Mouse (Mus musculus) MEL (cell line): ENCODE measurements around the gene Gm4792.

Source experiments
- CHD1 ChIP-seq: IDR thresholded peaks from 2 replicates; pipeline ENCODE4 v1.6.1; 2012; ENCODE audit warnings: low read depth, mild to moderate bottlenecking, inconsistent platforms, low read length, improper control_type of control experiment
- CTCF ChIP-seq, 3 experiments: IDR thresholded peaks in 2 of 3; conservative IDR thresholded peaks in 1 of 3; 2 replicates each; pipeline ENCODE4 v1.5.1; 2011 to 2012; ENCODE audit warnings: low read length in 3 of 3, low read depth in 2 of 3, mild to moderate bottlenecking in 2 of 3, improper control_type of control experiment in 1 of 3, inconsistent platforms in 1 of 3, mixed read lengths in 1 of 3, moderate library complexity in 1 of 3; ENCODE audit not compliant: control insufficient read depth in 1 of 3, insufficient read depth in 1 of 3, poor library complexity in 1 of 3, severe bottlenecking in 1 of 3
- EP300 ChIP-seq, 2 experiments: IDR thresholded peaks; 2 replicates each; pipeline ENCODE4 v1.6.1; 2011; ENCODE audit warnings: improper control_type of control experiment in 2 of 2, low read length in 2 of 2, low read depth in 1 of 2, mild to moderate bottlenecking in 1 of 2
- ETS1 ChIP-seq: IDR thresholded peaks from 2 replicates; pipeline ENCODE4 v1.6.1; 2012; ENCODE audit warnings: low read depth, mild to moderate bottlenecking, inconsistent platforms, low read length, improper control_type of control experiment, moderate library complexity
- NRF1 ChIP-seq: IDR thresholded peaks from 2 replicates; pipeline ENCODE4 v1.6.1; 2014; ENCODE audit warnings: low read depth, mild to moderate bottlenecking, inconsistent platforms, low read length, improper control_type of control experiment, moderate library complexity; ENCODE audit not compliant: poor library complexity, insufficient read depth, severe bottlenecking
- POLR2A ChIP-seq, 2 experiments: IDR thresholded peaks; 2 replicates each; pipeline ENCODE4 v1.6.1; 2011 to 2012; ENCODE audit warnings: low read length in 2 of 2, mild to moderate bottlenecking in 2 of 2, control low read depth in 1 of 2, improper control_type of control experiment in 1 of 2, low read depth in 1 of 2, moderate library complexity in 1 of 2; ENCODE audit not compliant: control insufficient read depth in 1 of 2, insufficient read depth in 1 of 2, poor library complexity in 1 of 2
- SMC3 ChIP-seq: IDR thresholded peaks from 2 replicates; pipeline ENCODE4 v1.6.1; 2011; ENCODE audit warnings: low read depth, low read length, improper control_type of control experiment
- TAL1 ChIP-seq: IDR thresholded peaks from 2 replicates; pipeline ENCODE4 v1.6.1; 2012; ENCODE audit warnings: mild to moderate bottlenecking, inconsistent platforms, low read length, moderate library complexity, mixed read lengths
- UBTF ChIP-seq: IDR thresholded peaks from 2 replicates; pipeline ENCODE4 v1.6.1; 2012; ENCODE audit warnings: low read depth, mild to moderate bottlenecking, inconsistent platforms, low read length, improper control_type of control experiment, moderate library complexity, borderline replicate concordance; ENCODE audit not compliant: insufficient read depth
- USF1 ChIP-seq: IDR thresholded peaks from 2 replicates; pipeline ENCODE4 v1.6.1; 2014; ENCODE audit warnings: low read depth, mild to moderate bottlenecking, inconsistent platforms, low read length, improper control_type of control experiment, moderate library complexity
- ZMIZ1 ChIP-seq: IDR thresholded peaks from 2 replicates; pipeline ENCODE4 v1.6.1; 2012; ENCODE audit warnings: low read depth, mild to moderate bottlenecking, inconsistent platforms, low read length, improper control_type of control experiment, moderate library complexity

DNA sequence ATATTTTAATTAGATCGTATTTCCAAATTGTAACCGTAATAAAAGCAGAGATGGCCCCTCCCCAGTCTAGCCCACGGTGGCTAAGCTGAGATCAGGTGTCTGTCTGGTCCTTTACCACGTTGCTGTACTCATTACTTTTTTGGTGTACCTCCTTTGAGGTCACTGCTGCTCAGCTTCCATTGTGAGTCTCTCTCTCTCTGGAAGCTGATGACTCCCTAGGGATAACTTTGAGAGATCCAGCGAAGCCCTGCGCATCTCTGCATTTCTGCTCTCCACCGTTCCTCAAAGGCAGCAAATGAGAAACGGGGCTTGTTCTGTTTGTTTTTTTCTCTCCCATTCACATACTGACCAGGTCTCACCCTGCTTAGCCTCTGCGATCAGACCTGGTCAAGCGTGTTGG is 36.5 kb upstream of the Gm4792 start:
- no peak for TF ChIP-seq POLR2A (IDR thresholded peaks at IDR 0.05; ENCODE audit: control insufficient read depth in 1 of 2, insufficient read depth in 1 of 2, low read depth in 1 of 2, low read length in 2 of 2, poor library complexity in 1 of 2)
- TF ChIP-seq ZMIZ1 = no peak
- TF ChIP-seq CHD1 = no peak
- TF ChIP-seq USF1 = no peak
- TF ChIP-seq NRF1 = no peak
- no peak for TF ChIP-seq EP300 (IDR thresholded peaks at IDR 0.05; ENCODE audit: low read depth in 1 of 2, low read length in 2 of 2)
- no peak for TF ChIP-seq SMC3
- no peak for TF ChIP-seq ETS1
- no peak for TF ChIP-seq CTCF (IDR thresholded peaks at IDR 0.05 in 2 of 3, conservative IDR thresholded peaks at IDR 0.05 in 1 of 3; ENCODE audit: control insufficient read depth in 1 of 3, insufficient read depth in 1 of 3, low read depth in 2 of 3, low read length in 3 of 3, poor library complexity in 1 of 3, severe bottlenecking in 1 of 3)
- no peak for TF ChIP-seq UBTF
- TF ChIP-seq TAL1 = no peak
